Comparison of ENCODE assay signal across 9 mouse cellular contexts in the genomic region with DNA sequence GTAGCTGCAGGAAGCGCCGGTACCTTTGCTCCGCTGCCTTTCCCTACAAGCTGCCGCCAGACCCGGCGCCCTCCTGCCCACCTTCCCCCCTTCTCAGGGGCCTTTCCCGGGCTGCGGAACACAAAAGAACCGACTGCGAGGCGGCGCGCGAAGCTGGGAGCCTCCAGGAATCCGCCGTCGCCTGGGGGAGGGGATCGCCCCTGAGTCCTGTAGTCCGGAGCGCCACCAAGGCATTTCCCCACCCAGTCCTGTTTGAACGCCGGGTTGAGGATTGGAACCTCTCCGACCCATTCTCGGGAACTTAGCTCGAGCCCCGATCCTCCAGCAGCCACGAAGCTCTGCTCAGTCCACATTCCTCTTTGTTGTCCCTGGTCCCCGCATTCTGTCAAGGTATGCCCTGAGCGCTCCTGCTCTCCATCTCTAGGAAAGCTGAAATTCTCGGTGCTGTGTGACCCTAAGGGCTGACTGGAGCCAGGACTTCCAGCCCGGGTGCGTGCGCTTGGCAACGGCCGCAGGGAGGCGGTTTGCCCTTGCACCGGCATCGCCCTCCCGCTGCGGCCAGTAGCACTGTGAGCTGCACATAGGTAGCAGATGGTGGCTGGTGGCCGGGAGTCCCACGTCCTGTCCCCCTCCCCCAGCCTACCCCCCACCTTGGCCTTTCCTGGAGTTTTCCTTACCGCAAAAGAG. TPM values are rescaled to one million over a fixed set of nuclear protein-coding genes. Genes with fewer than 3 reads are reported as not detected.
DNase-seq lines count a peak whose midpoint lies in the region; ATAC-seq and TF ChIP-seq lines count a peak whose summit lies in the region.
"Had no signal": no experiment of that assay in that cellular context is flagged by ENCODE, and none has a peak within 500 bp of the region (broad histone marks: within the 10 kb centered on the region; RNA-seq: fewer than 3 reads in every experiment).

No protein-coding gene starts in this region.

- TF ChIP-seq CTCF in cerebellum, adult 2 months (IDR thresholded peaks at IDR 0.05; ENCODE audit: borderline replicate concordance, insufficient read depth, low read depth, low read length), result no peak

- under 1% methylated on average over 43 of the region's 43 CpGs for WGBS in cerebellum, adult 2 months
- 0% methylated on average over 43 of the region's 43 CpGs for WGBS in forebrain, embryonic 16.5 days
- WGBS in intestine, embryonic 16.5 days, result under 1% methylated on average over 43 of the region's 43 CpGs
- 2% methylated on average over 42 of the region's 43 CpGs for WGBS in liver, embryonic 12.5 days (ENCODE audit: insufficient replicate concordance)

- no peaks in the 10 kb centered on the region for H3K9me3 ChIP-seq in forebrain, embryonic 16.5 days (ENCODE audit: control insufficient read depth, low read length)
- H3K9me3 ChIP-seq in intestine, embryonic 16.5 days (ENCODE audit: control insufficient read depth, low read length), result no peaks in the 10 kb centered on the region; the same call in 1 of the 2 replicates
- H3K9me3 ChIP-seq in liver, embryonic 12.5 days (replicated peaks), result no peaks in the 10 kb centered on the region

- peak overlapping the region; percentile 93 for H3K9ac ChIP-seq in forebrain, embryonic 16.5 days (replicated peaks; ENCODE audit: low read depth, low read length)
- peak overlapping the region; percentile 87 for H3K9ac ChIP-seq in intestine, embryonic 16.5 days (ENCODE audit: low read depth, low read length)
- 0 out of 2 replicates have a peak overlapping the region, but pooled peaks have one; percentile 14 for H3K9ac ChIP-seq in liver, embryonic 12.5 days

- no peaks in the 10 kb centered on the region for H3K36me3 ChIP-seq in forebrain, embryonic 16.5 days (ENCODE audit: control insufficient read depth, insufficient read depth)
- no peaks in the 10 kb centered on the region for H3K36me3 ChIP-seq in intestine, embryonic 16.5 days (ENCODE audit: control insufficient read depth, insufficient read depth, low read length)
- H3K36me3 ChIP-seq in liver, embryonic 12.5 days, result no peaks in the 10 kb centered on the region

- peak overlapping the region; percentile 75 for H3K27ac ChIP-seq in cerebellum, adult 2 months (ENCODE audit: insufficient read depth, low read length)
- H3K27ac ChIP-seq in forebrain, embryonic 16.5 days (ENCODE audit: low read length), result peak overlapping the region; percentile 77
- H3K27ac ChIP-seq in intestine, embryonic 16.5 days (ENCODE audit: low read length), result peak overlapping the region; percentile 80
- H3K27ac ChIP-seq in liver, embryonic 12.5 days, result no peak overlapping the region; the same call in 1 of the 2 replicates

- H3K4me1 ChIP-seq in cerebellum, adult 2 months (ENCODE audit: control insufficient read depth, insufficient read depth, low read length), result peaks cover 12% of the 10 kb centered on the region
- peaks cover 13% of the 10 kb centered on the region for H3K4me1 ChIP-seq in forebrain, embryonic 16.5 days (replicated peaks; ENCODE audit: control insufficient read depth, insufficient read depth, low read length)
- H3K4me1 ChIP-seq in intestine, embryonic 16.5 days (ENCODE audit: control insufficient read depth, insufficient read depth, low read length), result peaks cover 26% of the 10 kb centered on the region
- H3K4me1 ChIP-seq in liver, embryonic 12.5 days, result no peaks in the 10 kb centered on the region

- peak overlapping the region; percentile 65 for H3K4me3 ChIP-seq in cerebellum, adult 2 months (replicated peaks; ENCODE audit: insufficient read depth, low read depth, low read length)
- H3K4me3 ChIP-seq in forebrain, embryonic 16.5 days (replicated peaks; ENCODE audit: low read length), result peak overlapping the region; percentile 84
- peak overlapping the region; percentile 76 for H3K4me3 ChIP-seq in intestine, embryonic 16.5 days (ENCODE audit: low read length)
- H3K4me3 ChIP-seq in liver, embryonic 12.5 days, result peak overlapping the region; percentile 49
- H3K4me3 ChIP-seq: myocyte had no signal

- peak; percentile 83 for ATAC-seq in forebrain, embryonic 16.5 days
- peak; percentile 67 for ATAC-seq in intestine, embryonic 16.5 days
- no peak for ATAC-seq in liver, embryonic 12.5 days
- ATAC-seq in megakaryocyte-erythroid progenitor cell, adult 5-6 weeks (replicated peaks; ENCODE audit: low FRiP score, low TSS enrichment, poor library complexity, severe bottlenecking), result no peak

- peak overlapping the region; percentile 97 for H3K4me2 ChIP-seq in forebrain, embryonic 16.5 days (ENCODE audit: low read length)
- H3K4me2 ChIP-seq in intestine, embryonic 16.5 days (ENCODE audit: low read depth, low read length), result peak overlapping the region; percentile 89
- peak overlapping the region; percentile 65 for H3K4me2 ChIP-seq in liver, embryonic 12.5 days

- peak; percentile 8 to 15 for DNase-seq in left cerebral cortex, adult 18-20 months (ENCODE audit: low spot score in 2 of 2)
- DNase-seq in left cerebral cortex, adult 8-10 months (ENCODE audit: low spot score in 2 of 2), result no peak
- peak; percentile 88 for DNase-seq in cerebellum, adult 2 months
- peak; percentile 84 for DNase-seq in neural tube, embryonic 10.5 days (ENCODE audit: extremely low spot score, low spot score)

- H3K27me3 ChIP-seq in cerebellum, adult 2 months (ENCODE audit: control insufficient read depth, insufficient read depth, low read length), result no peaks in the 10 kb centered on the region
- H3K27me3 ChIP-seq in forebrain, embryonic 16.5 days (replicated peaks; ENCODE audit: control insufficient read depth, insufficient read depth, low read length), result no peaks in the 10 kb centered on the region
- H3K27me3 ChIP-seq in intestine, embryonic 16.5 days (replicated peaks; ENCODE audit: control insufficient read depth, insufficient read depth, low read length), result no peaks in the 10 kb centered on the region
- peaks cover 60% of the 10 kb centered on the region for H3K27me3 ChIP-seq in liver, embryonic 12.5 days (replicated peaks)

- TF ChIP-seq POLR2A in cerebellum, adult 2 months (IDR thresholded peaks at IDR 0.05; ENCODE audit: borderline replicate concordance, insufficient read depth, low read length), result peak; percentile 42; the same call in 1 of the 2 replicates

RNA-seq across cellular contexts. Expression of a gene that starts 1.1 kb away (rescaled TPM):
- 10 to 100 TPM in 1 of 2 experiments, 1 to 10 TPM in 1; 9.5 to 14.3 TPM for total RNA-seq in left cerebral cortex, adult 18-20 months (2021)
- 10 to 100 TPM; 13.0 to 21.6 (median 17.1) TPM for total RNA-seq in left cerebral cortex, adult 8-10 months (2022)
- 36.9 and 39.9 TPM in 2 replicates for polyA plus RNA-seq in cerebellum, adult 2 months (2012; rRNA removed)
- polyA plus RNA-seq in forebrain, embryonic 16.5 days (2015; fragmentation: Nextera tagmentation; extraction: Ambion mirVana), result 34.5 and 39.0 TPM in 2 replicates
- polyA plus RNA-seq in intestine, embryonic 16.5 days (2015; fragmentation: Nextera tagmentation; extraction: Ambion mirVana), result 37.6 and 39.9 TPM in 2 replicates
- polyA plus RNA-seq in liver, embryonic 12.5 days (2016; fragmentation: Nextera tagmentation; extraction: Ambion mirVana), result 11.9 and 13.0 TPM in 2 replicates
- 2.3 TPM in 1 of 2 replicates, not detected in the other for total RNA-seq in megakaryocyte-erythroid progenitor cell, adult 5-6 weeks (2014; fragmentation: Nextera tagmentation)
- 0.28 TPM in 1 of 2 replicates, not detected in the other for total RNA-seq in megakaryocyte-erythroid progenitor cell, adult 5-6 weeks (2017)
- polyA plus RNA-seq: myocyte had no signal

Comparison
In these comparisons a context has a peak if more than half of its experiments do, and no peak if none do; other contexts are left out.
1. DNase-seq: peak in left cerebral cortex, adult 18-20 months (2 of 2), cerebellum, adult 2 months (2 of 2) and neural tube, embryonic 10.5 days (single experiment); none in left cerebral cortex, adult 8-10 months (0 of 2).
2. ATAC-seq: peak in forebrain, embryonic 16.5 days (single experiment) and intestine, embryonic 16.5 days (single experiment); none in liver, embryonic 12.5 days (single experiment) and megakaryocyte-erythroid progenitor cell, adult 5-6 weeks (single experiment).
3. H3K9ac ChIP-seq: peak in every context shown above with its lines; median percentile 93 in forebrain, embryonic 16.5 days; 87 in intestine, embryonic 16.5 days; 14 in liver, embryonic 12.5 days.
4. Peak in every context shown above with its lines, with median percentiles within 50 percentile points of each other: H3K4me3 ChIP-seq and H3K4me2 ChIP-seq.